Mouse (Mus musculus): ENCODE data around the gene Nat8f6. TPM values are rescaled to one million over a fixed set of nuclear protein-coding genes. Genes with fewer than 3 reads are reported as not detected.
"Not testable (repeated sequence)": the region's sequence is repeated elsewhere in the genome, so short reads cannot be mapped to it uniquely, and the experiment has no call there.

Gene Nat8f6
- polyA plus RNA-seq, 1 experiment: 0.23 TPM

DNA sequence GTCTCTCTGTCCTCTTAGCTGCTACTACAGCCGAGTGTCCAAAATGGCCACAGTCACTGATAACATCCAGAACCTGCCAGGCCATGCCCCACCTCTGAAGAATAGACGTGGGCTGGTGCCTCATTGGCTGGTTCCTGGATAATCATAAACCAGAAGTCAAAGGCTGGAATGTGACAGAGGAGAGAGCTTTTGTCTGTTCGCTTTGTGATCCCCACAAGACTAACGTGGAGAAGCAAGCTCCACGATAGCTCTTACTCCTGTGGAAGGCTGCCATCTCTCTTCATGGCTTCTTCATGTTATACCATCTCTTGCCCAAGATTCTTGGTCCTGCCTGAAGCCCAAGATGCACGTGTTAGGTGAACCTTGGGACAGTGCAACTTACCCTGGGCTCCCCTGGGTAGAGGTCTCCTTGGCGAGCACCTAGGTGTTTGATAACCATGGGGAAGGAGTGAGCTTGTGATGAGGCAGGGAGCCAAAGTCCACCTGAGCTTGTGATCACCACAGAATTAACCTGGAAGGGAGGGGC lies 11.1 kb upstream of the Nat8f6 start, which contains the start of gene Nat8:
TSS of gene Nat8 (minus strand) at position 287 of the 526 bp plus-strand sequence.
- Histone ChIP-seq H3K4me3 (ENCODE audit: control insufficient read depth, low read depth, low read length) (no peak within 1 kb of the TSS), H3K27ac (ENCODE audit: control insufficient read depth, insufficient read depth, low read depth, low read length) (no peak within 1 kb of the TSS), H3K4me1 (ENCODE audit: control insufficient read depth, insufficient read depth, low read length) (no peaks in the 10 kb centered on the region), H3K27me3 (ENCODE audit: control insufficient read depth, insufficient read depth, low read length) (no peaks in the 10 kb centered on the region), H3K36me3 (ENCODE audit: control insufficient read depth, insufficient read depth, low read length) (no peaks in the 10 kb centered on the region)
- TF ChIP-seq CTCF (IDR thresholded peaks at IDR 0.05; ENCODE audit: control insufficient read depth, insufficient read depth, insufficient replicate concordance, low read depth, low read length) (no peak), POLR2A (IDR thresholded peaks at IDR 0.05; ENCODE audit: control insufficient read depth, low read depth, low read length) (no peak)

DNA sequence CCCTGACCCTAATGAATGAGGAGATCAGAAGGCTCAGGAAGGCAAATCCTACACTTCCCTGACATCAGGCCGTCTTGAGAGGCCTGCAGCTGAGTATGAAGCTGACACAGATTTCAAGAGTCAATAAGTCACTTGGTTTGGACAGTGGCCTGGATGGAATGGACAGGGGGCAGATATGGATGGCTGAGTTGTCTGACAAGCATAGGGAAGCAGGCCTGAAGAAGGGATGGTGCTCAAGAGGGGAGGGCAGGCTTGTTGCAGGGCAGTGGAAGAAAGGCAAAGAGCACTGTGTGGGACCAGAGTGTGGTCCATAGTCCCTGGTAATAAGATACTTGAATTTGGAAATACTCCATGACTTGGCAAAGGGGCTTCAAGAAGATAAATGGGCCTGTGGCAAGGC lies 8.7 kb upstream of the Nat8f6 start:
- no peak overlapping the region for H3K4me3 ChIP-seq (ENCODE audit: control insufficient read depth, low read depth, low read length)
- no peaks in the 10 kb centered on the region for H3K4me1 ChIP-seq (ENCODE audit: control insufficient read depth, insufficient read depth, low read length)
- no peaks in the 10 kb centered on the region for H3K27me3 ChIP-seq (ENCODE audit: control insufficient read depth, insufficient read depth, low read length)
- no peak overlapping the region for H3K27ac ChIP-seq (ENCODE audit: control insufficient read depth, insufficient read depth, low read depth, low read length)
- H3K36me3 ChIP-seq (ENCODE audit: control insufficient read depth, insufficient read depth, low read length): no peaks in the 10 kb centered on the region
- TF ChIP-seq POLR2A (IDR thresholded peaks at IDR 0.05; ENCODE audit: control insufficient read depth, low read depth, low read length) (no peak), CTCF (IDR thresholded peaks at IDR 0.05; ENCODE audit: control insufficient read depth, insufficient read depth, insufficient replicate concordance, low read depth, low read length) (no peak)

DNA sequence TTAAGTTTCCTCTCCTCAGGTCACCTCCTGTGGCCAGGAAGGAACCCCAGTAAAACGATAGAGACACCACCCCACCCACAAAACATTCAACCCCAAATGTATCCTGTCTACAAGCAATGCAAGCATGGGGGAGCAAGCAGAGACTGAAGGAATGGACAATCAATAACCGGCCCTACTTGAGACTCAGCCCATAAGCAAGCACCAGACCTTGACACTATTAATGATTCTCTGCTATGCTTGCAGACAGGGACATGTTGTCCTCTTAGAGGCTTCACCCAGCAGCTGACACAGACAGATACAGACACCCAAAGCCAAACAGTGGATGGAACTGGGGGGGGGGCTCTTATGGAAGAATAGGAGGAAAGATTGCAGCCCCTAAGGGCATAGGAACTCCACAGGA lies 5.1 kb upstream of the Nat8f6 start:
- no peak for TF ChIP-seq POLR2A (IDR thresholded peaks at IDR 0.05; ENCODE audit: control insufficient read depth, low read depth, low read length)
- TF ChIP-seq CTCF (IDR thresholded peaks at IDR 0.05; ENCODE audit: control insufficient read depth, insufficient read depth, insufficient replicate concordance, low read depth, low read length): no peak

DNA sequence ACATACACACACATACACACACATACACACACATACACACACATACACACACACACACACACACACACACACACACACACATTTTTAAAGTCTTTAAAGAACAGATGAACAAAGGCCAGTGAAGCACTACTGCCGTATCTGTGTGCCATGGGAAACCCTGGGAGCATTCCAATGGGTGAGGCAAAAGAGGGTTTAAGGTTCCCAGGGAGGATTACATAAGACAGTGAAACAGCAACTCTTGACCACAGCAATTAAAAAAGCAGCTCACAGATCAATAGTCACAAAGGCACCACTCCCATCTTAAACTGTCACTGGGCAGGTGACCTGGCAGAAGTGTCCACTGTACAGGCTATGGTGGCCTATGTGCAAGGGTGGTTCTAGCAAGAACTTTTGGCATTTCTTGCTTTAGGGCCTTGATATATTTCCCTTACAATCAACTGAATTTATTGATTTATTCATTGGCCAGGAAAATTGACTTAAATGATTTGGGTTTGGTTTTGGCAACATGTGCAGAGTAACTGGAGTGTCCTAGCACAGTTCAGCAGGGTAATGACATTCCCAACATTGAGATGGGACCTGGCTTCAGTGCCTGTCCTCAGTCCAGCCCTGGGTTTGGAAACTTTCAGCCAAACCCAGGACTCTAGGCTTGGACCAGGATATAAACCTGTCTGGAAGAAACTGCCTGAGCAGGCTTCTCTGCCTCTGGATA lies 2.8 kb upstream of the Nat8f6 start:
- TF ChIP-seq CTCF (IDR thresholded peaks at IDR 0.05; ENCODE audit: control insufficient read depth, insufficient read depth, insufficient replicate concordance, low read depth, low read length): no peak
- TF ChIP-seq POLR2A (IDR thresholded peaks at IDR 0.05; ENCODE audit: control insufficient read depth, low read depth, low read length): no peak
- H3K27me3 ChIP-seq (ENCODE audit: control insufficient read depth, insufficient read depth, low read length): no peaks in the 10 kb centered on the region
- H3K4me3 ChIP-seq (ENCODE audit: control insufficient read depth, low read depth, low read length): no peak overlapping the region
- H3K27ac ChIP-seq (ENCODE audit: control insufficient read depth, insufficient read depth, low read depth, low read length): no peak overlapping the region
- no peaks in the 10 kb centered on the region for H3K4me1 ChIP-seq (ENCODE audit: control insufficient read depth, insufficient read depth, low read length)
- H3K36me3 ChIP-seq (ENCODE audit: control insufficient read depth, insufficient read depth, low read length): no peaks in the 10 kb centered on the region

More for the DNA sequence above, 5.1 kb upstream of the Nat8f6 start:
- H3K27me3 ChIP-seq (ENCODE audit: control insufficient read depth, insufficient read depth, low read length): no peaks in the 10 kb centered on the region
- no peaks in the 10 kb centered on the region for H3K36me3 ChIP-seq (ENCODE audit: control insufficient read depth, insufficient read depth, low read length)
- H3K4me3 ChIP-seq (ENCODE audit: control insufficient read depth, low read depth, low read length): no peak overlapping the region
- no peaks in the 10 kb centered on the region for H3K4me1 ChIP-seq (ENCODE audit: control insufficient read depth, insufficient read depth, low read length)
- no peak overlapping the region for H3K27ac ChIP-seq (ENCODE audit: control insufficient read depth, insufficient read depth, low read depth, low read length)

DNA sequence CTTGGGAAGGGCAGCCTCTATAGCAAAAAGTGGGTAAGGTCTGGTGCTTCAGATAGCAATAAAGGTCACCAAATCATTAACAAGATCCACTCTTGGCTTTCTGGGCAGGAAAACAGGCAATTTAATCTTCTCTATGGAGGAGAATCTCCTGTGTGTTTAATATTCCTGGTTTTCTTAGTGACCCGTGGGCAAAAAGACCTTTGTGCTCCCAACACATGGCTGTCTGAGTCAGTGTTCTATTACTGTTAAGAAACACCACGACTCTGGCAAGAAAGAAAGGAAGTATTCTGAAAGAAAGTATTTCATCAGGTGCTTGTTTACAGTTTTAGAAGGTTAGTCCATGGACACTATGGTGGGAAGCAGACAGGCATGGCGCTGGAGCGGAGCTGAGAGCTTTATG lies 1.5 kb upstream of the Nat8f6 start:
- Histone ChIP-seq H3K4me3 (ENCODE audit: control insufficient read depth, low read depth, low read length) (no peak overlapping the region), H3K27me3 (ENCODE audit: control insufficient read depth, insufficient read depth, low read length) (no peaks in the 10 kb centered on the region)
- TF ChIP-seq CTCF (IDR thresholded peaks at IDR 0.05; ENCODE audit: control insufficient read depth, insufficient read depth, insufficient replicate concordance, low read depth, low read length) (no peak), POLR2A (IDR thresholded peaks at IDR 0.05; ENCODE audit: control insufficient read depth, low read depth, low read length) (no peak)

DNA sequence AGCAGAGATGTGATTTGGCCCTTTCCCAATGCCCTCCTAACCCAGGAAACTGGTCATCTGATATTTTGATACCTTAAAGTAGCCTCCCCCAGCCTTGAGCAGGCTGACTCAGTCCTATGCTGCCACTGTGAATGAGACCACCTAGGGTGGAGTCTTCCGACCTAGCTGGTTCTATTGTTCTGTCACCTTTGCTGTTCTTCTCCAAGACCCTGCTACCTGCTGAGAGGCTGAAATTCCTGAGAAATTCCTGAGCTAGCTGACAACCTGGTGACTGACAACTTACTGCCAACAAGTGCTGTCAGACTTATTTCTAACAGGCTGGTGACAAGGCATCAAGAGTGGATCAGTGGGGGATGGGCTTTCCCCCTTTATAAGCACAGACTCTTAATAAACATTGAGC lies 2.4 kb downstream of the Nat8f6 start:
- TF ChIP-seq POLR2A (IDR thresholded peaks at IDR 0.05; ENCODE audit: control insufficient read depth, low read depth, low read length) (no peak), CTCF (IDR thresholded peaks at IDR 0.05; ENCODE audit: control insufficient read depth, insufficient read depth, insufficient replicate concordance, low read depth, low read length) (no peak)
- Histone ChIP-seq H3K4me1 (ENCODE audit: control insufficient read depth, insufficient read depth, low read length) (no peaks in the 10 kb centered on the region), H3K27me3 (ENCODE audit: control insufficient read depth, insufficient read depth, low read length) (no peaks in the 10 kb centered on the region), H3K27ac (ENCODE audit: control insufficient read depth, insufficient read depth, low read depth, low read length) (no peak overlapping the region), H3K36me3 (ENCODE audit: control insufficient read depth, insufficient read depth, low read length) (no peaks in the 10 kb centered on the region), H3K4me3 (ENCODE audit: control insufficient read depth, low read depth, low read length) (no peak overlapping the region)

More for the DNA sequence above, 1.5 kb upstream of the Nat8f6 start:
- Histone ChIP-seq H3K27ac (ENCODE audit: control insufficient read depth, insufficient read depth, low read depth, low read length) (no peak overlapping the region), H3K36me3 (ENCODE audit: control insufficient read depth, insufficient read depth, low read length) (no peaks in the 10 kb centered on the region), H3K4me1 (ENCODE audit: control insufficient read depth, insufficient read depth, low read length) (no peaks in the 10 kb centered on the region)

DNA sequence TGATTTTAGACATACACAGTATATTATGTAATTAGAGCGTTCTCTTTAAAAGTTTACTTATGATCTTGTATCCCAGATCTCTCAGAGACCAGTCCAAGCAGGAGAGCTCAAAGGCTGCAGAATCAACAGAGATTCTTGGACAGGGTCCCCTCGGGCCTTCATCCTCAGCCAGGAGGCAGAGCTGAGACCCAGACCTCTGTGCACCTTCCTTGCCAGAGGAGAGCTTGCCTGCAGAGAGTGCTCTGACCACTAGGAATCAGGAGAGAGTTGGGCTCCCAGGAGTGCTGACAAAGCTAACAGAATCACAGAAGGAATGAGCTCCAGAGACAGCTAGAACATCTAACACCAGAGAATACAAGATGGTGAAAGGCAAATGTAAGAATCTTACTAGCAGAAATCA lies 7.4 kb downstream of the Nat8f6 start:
- Histone ChIP-seq H3K4me1 (ENCODE audit: control insufficient read depth, insufficient read depth, low read length) (no peaks in the 10 kb centered on the region), H3K4me3 (ENCODE audit: control insufficient read depth, low read depth, low read length) (no peak overlapping the region), H3K27me3 (ENCODE audit: control insufficient read depth, insufficient read depth, low read length) (no peaks in the 10 kb centered on the region), H3K27ac (ENCODE audit: control insufficient read depth, insufficient read depth, low read depth, low read length) (no peak overlapping the region), H3K36me3 (ENCODE audit: control insufficient read depth, insufficient read depth, low read length) (no peaks in the 10 kb centered on the region)
- TF ChIP-seq POLR2A (IDR thresholded peaks at IDR 0.05; ENCODE audit: control insufficient read depth, low read depth, low read length) (no peak), CTCF (IDR thresholded peaks at IDR 0.05; ENCODE audit: control insufficient read depth, insufficient read depth, insufficient replicate concordance, low read depth, low read length) (no peak)

DNA sequence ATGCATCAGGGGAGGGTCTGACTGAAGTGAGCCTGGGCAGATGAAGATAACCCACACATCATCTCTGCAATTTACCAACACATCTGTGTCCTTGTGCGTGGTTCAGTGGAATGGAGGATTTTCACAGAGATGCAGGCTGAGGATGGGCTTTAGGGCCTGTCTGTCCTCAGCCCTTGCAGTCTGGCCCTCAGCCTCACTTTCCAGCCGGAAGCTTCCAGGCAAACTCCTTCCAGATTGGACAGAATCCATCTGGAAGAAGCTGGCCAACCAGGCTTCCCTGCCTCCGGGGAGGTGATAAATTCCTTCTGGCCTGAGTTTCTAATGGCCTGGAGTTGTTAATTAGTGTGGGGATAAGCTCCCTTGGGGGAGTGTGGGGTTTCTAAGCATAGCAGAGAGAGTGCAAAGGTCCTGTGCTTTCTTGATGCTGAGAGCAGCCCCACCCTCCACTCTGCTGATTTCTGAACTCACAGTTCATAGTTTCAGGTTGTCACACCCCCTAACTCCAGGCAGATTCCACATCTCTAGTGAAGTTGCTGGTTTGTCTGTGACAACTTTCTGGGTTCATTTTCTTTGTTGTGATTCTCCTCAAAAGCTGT lies 9.7 kb downstream of the Nat8f6 start:
- not testable (repeated sequence) for H3K27ac ChIP-seq (ENCODE audit: control insufficient read depth, insufficient read depth, low read depth, low read length); H3K4me1 ChIP-seq (ENCODE audit: control insufficient read depth, insufficient read depth, low read length); H3K36me3 ChIP-seq (ENCODE audit: control insufficient read depth, insufficient read depth, low read length); H3K4me3 ChIP-seq (ENCODE audit: control insufficient read depth, low read depth, low read length); H3K27me3 ChIP-seq (ENCODE audit: control insufficient read depth, insufficient read depth, low read length)

DNA sequence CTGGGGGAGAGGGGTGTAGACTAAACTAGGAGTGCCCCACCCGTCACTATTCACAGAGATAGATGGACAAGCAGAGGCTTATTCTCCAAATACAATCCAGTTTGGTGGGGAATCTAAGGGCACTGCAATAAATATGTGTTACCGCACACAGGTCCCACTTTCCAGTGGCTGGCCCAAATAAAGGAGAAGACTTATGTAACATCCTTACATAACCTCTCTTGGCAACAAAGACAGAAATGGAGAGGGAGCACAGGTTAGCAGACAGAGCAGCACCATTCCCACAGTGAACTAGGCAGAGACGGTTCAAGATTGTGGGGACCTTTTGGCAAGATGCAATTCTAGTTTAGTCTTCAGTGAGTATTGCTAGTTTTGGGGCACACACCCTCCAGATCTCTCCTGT lies 10.2 kb downstream of the Nat8f6 start:
- H3K27me3 ChIP-seq (ENCODE audit: control insufficient read depth, insufficient read depth, low read length); H3K4me3 ChIP-seq (ENCODE audit: control insufficient read depth, low read depth, low read length); H3K4me1 ChIP-seq (ENCODE audit: control insufficient read depth, insufficient read depth, low read length); H3K36me3 ChIP-seq (ENCODE audit: control insufficient read depth, insufficient read depth, low read length); H3K27ac ChIP-seq (ENCODE audit: control insufficient read depth, insufficient read depth, low read depth, low read length): not testable (repeated sequence)

DNA sequence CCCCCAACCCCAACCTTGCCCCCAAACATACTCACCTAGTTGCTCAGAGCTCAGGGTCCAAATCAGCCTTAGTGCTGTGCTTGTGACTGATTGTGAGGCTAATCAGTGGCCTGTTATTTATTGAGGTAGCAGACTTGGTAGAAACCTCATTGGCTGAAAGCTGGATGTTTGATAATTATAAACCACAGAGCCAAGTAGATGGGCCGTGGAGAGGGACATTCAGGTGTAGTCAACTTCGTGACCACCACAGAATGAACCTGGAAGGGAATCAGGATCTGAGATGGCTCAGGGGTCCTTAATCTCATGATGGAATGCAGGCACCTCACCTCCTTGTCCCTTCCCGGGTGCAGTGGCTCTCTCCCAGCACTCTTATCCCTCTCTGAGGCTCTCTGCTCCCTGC lies 11.0 kb downstream of the Nat8f6 start:
- not testable (repeated sequence) for H3K36me3 ChIP-seq (ENCODE audit: control insufficient read depth, insufficient read depth, low read length); H3K4me1 ChIP-seq (ENCODE audit: control insufficient read depth, insufficient read depth, low read length); H3K27ac ChIP-seq (ENCODE audit: control insufficient read depth, insufficient read depth, low read depth, low read length); H3K27me3 ChIP-seq (ENCODE audit: control insufficient read depth, insufficient read depth, low read length); H3K4me3 ChIP-seq (ENCODE audit: control insufficient read depth, low read depth, low read length)

All from testis, adult 2 months (tissue).